Mouse (Mus musculus): ENCODE results near the gene Ubn1.

Gene Ubn1

GRCm38 (mm10) chr16:5049774-5050234, at the start of gene Ubn1, which contains the start of gene Glyr1:
Ubn1 (plus strand) TSS chr16:5050057.
Glyr1 (minus strand) TSS chr16:5049863.
- DNase-seq (ENCODE audit: low spot score in 2 of 2), result peak; percentile 99

GRCm38 (mm10) chr16:5000611-5001010, 49.2 kb upstream of the Ubn1 start:
- DNase-seq (ENCODE audit: low spot score in 2 of 2), result no peak

GRCm38 (mm10) chr16:5007067-5007466, 42.8 kb upstream of the Ubn1 start, which contains the start of gene Smim22:
Smim22 (plus strand) TSS chr16:5007288.
- no peak for DNase-seq (ENCODE audit: low spot score in 2 of 2)

GRCm38 (mm10) chr16:5007492-5007891, 42.4 kb upstream of the Ubn1 start:
- DNase-seq (ENCODE audit: low spot score in 2 of 2), result no peak

GRCm38 (mm10) chr16:5008076-5008475, 41.8 kb upstream of the Ubn1 start:
- no peak for DNase-seq (ENCODE audit: low spot score in 2 of 2)

DNA sequence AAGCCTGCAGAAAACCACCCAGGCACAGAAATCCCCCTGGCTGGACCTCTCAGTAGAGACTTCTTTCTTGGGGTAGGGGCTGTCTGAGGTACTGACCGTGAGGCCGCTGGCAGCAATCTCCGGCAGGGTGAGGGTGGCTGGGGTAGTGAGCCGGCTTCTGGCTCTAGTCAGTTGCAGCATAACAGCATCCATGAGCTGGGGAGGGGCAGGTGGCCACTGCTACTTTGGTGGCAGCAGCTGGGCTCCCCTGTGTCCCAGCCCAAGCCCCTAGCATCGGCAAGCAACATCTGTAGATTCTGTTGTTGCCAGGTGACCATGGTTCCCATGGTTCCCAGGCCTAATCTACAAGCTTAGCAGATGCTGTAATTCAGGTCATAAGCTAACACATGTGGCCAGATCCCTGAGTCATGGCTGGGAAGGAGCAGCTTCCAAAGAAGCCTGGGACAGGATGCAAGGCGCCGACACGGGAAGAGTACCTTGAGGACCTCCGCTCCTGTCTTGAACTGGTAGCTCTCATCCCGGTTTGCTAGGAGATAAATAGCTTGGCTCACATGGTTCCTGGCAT, 39.4 kb upstream of the Ubn1 start:
- DNase-seq (ENCODE audit: low spot score in 2 of 2), result no peak

DNA sequence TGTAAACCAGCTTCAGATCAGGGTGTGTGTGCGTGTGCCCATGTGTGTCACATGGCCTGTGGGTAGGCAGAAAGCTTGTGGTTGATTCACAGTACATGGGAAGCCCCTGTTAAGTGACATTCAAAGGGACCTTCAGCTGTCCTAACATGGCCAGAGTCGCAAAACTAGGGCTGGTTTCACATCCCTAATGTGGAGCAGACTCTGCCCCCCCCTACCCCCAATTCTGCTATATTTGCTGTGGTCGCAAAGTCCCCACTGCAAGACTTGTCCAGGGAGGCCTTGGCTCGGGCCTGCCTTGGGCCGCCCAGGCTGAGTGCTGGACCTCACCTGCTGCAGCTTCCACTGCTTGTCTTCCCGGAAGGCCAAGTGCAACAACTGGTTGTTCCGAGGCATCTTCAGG, 38.6 kb upstream of the Ubn1 start:
- no peak for DNase-seq (ENCODE audit: low spot score in 2 of 2)

- DNase-seq (ENCODE audit: low spot score in 2 of 2), result no peak
Observed at GRCm38 (mm10) chr16:5012036-5013005, 37.5 kb upstream of the Ubn1 start.

- DNase-seq (ENCODE audit: low spot score in 2 of 2), result peak; percentile 99
Observed at GRCm38 (mm10) chr16:5013054-5013838, 36.6 kb upstream of the Ubn1 start, which contains the start of gene Rogdi. Rogdi (minus strand) TSS chr16:5013553.

DNA sequence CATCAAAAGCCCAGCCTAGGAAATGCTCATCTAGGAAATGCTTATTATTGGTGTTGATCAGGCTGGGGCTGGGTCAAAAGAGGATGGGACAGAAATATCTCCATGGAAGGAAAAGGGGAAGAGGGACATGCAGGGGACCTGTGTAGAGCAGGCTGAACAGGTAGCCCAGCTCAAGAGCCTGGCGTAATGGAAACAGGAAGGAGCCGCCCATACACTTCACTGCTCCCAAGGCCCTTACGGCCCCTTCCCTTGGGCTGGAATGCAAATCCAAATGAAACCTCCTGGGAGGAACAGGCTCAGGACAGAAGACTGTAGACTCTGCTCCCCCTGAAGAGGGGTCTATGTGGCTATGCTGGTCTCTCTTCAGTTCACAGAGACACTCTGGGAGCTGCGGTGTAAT, 35.3 kb upstream of the Ubn1 start:
- no peak for DNase-seq (ENCODE audit: low spot score in 2 of 2)

- DNase-seq (ENCODE audit: low spot score in 2 of 2), result no peak
Observed at GRCm38 (mm10) chr16:5024021-5024420, 25.8 kb upstream of the Ubn1 start.

- no peak for DNase-seq (ENCODE audit: low spot score in 2 of 2)
Observed at GRCm38 (mm10) chr16:5029847-5030246, 20.0 kb upstream of the Ubn1 start.

DNA sequence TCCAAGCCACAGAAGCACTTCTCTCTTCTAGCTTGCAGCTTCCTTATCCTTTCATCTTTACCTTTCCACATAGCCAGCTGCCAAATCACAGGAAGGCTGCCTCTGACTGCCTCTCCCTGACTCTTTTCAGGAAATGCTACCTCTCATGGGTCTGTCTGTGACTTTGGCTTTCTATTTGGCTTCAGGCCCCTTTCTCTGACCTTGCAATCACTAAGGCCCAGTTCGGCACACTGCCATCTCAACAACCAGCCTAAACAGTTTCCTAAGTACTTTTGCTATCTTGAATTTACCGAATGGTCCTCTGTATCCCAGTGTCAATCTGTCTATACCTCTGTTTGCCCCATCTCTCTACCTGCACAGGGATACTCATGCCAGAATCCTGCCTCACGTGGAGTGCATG, 14.3 kb upstream of the Ubn1 start:
- DNase-seq (ENCODE audit: low spot score in 2 of 2), result no peak

- no peak for DNase-seq (ENCODE audit: low spot score in 2 of 2)
Observed at GRCm38 (mm10) chr16:5036649-5037234, 13.1 kb upstream of the Ubn1 start.

- no peak for DNase-seq (ENCODE audit: low spot score in 2 of 2)
Observed at GRCm38 (mm10) chr16:5045322-5045721, 4.5 kb upstream of the Ubn1 start.

GRCm38 (mm10) chr16:5049182-5049773, 579 bp upstream of the Ubn1 start:
- DNase-seq (ENCODE audit: low spot score in 2 of 2), result no peak

GRCm38 (mm10) chr16:5050251-5051110, 624 bp downstream of the Ubn1 start:
- peak; percentile 63 for DNase-seq (ENCODE audit: low spot score in 2 of 2)

DNA sequence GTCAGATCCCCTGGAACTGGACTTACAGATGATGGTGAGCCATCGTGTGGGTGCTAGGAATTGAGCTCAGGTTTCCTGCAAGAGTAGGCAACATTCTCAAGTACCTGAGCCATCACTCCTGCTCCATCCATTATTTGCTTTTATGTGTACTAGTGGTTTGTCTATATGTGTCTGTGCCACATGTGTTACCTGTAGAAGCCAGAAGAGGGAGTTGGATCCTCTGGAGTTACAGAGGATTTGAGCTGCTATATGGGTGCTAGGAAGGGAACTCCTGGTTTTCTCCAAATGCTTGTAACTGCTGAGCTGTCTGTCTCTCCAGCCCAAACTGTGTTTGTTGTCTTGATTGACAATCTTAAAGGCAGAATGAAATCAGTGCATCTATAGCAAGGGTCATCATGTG, 8.3 kb downstream of the Ubn1 start:
- DNase-seq (ENCODE audit: low spot score in 2 of 2), result no peak

DNA sequence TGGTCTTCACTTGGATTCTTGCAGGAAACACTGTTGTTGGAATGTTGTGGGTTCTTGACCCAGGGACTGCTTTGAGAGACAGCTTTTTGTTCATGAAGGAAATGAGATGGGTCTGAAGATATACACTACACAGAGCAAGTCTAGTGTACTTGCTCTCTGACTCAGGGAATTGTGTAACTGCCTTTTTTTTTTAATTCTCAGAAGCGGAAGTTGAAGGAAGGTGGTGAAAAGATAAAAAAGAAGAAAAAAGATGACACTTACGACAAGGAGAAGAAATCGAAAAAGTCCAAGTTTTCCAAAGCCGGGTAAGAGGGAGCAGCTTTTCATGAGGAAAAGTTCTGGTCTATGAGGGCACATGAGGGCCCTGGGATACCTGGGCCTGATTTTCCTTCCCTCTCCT, 13.6 kb downstream of the Ubn1 start:
- DNase-seq (ENCODE audit: low spot score in 2 of 2), result no peak

DNA sequence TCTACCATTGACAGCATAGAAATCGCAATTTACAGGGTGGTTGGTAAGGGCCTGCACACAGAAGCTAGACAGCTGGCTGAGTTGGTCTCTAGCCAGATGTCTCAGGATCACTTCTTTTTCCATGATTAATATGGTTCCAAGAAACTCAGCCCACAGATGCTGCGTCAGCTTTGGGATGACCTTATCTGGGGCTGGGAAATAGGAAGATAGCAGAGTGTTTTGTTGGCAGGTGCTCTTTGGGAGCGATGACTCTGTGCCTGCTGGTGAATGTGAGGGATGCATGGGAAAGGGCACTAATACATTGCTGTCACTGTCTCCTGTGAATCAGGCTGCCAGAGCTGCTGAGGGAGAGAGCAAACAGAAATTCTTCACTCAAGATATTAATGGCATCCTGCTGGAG, 20.5 kb downstream of the Ubn1 start:
- DNase-seq (ENCODE audit: low spot score in 2 of 2), result no peak
